Mouse (Mus musculus): ENCODE results near the gene Gm20388. TPM values are rescaled to one million over a fixed set of nuclear protein-coding genes. Genes with fewer than 3 reads are reported as not detected.

The Gm20388 gene
- polyA plus RNA-seq, 1 experiment from 2014 or later, result not detected

DNA sequence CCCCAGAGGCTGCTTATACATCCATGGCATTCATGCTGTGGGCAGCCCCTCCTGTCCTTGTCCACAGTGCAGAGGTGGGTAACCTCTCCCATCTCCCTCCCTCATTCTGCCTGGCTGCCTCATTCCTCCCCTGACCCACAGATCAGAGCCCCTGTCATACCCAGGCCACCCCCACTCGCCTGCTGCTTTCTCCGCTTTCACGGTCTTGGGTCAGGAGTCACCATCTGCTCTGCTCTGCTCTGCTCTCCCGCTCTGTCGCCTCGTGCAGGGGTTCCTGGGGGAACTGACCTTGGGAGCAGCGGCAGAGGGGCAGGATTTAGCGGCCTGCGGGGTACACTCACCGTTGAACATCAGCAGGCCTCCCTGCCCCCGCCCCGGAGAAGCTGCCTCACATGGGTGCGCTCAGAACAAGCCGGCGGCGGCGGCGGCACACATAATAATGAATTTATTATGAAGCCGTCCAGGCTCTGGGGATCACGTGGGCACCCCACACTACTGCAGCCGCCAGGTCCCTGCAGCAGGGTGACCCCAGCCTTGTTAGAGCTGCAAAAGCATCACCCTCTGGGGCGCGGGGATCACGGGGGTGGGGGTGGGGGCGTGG is 638.8 kb downstream of the Gm20388 start:
- Histone ChIP-seq H3K27ac (ENCODE audit: low read depth, low read length) (peak overlapping the region; percentile 87), H3K9me3 (ENCODE audit: control insufficient read depth, low read length) (no peaks in the 10 kb centered on the region), H3K4me2 (peak overlapping the region; percentile 44), H3K4me3 (ENCODE audit: low read depth, low read length) (peak overlapping the region; percentile 14; the same call in 1 of the 2 replicates), H3K9ac (ENCODE audit: low read length) (peak overlapping the region; percentile 41), H3K4me1 (ENCODE audit: control insufficient read depth, insufficient read depth, low read length) (peaks cover 69% of the 10 kb centered on the region), H3K36me3 (ENCODE audit: control insufficient read depth, insufficient read depth, low read length) (peaks cover 3% of the 10 kb centered on the region), H3K27me3 (ENCODE audit: control insufficient read depth, insufficient read depth, low read length) (no peaks in the 10 kb centered on the region)
- ATAC-seq (ENCODE audit: low FRiP score) (peak; percentile 66), DNase-seq (ENCODE audit: low spot score, missing footprints) (peak; percentile 93)
- 13% methylated on average over 25 of the region's 25 CpGs for WGBS

DNA sequence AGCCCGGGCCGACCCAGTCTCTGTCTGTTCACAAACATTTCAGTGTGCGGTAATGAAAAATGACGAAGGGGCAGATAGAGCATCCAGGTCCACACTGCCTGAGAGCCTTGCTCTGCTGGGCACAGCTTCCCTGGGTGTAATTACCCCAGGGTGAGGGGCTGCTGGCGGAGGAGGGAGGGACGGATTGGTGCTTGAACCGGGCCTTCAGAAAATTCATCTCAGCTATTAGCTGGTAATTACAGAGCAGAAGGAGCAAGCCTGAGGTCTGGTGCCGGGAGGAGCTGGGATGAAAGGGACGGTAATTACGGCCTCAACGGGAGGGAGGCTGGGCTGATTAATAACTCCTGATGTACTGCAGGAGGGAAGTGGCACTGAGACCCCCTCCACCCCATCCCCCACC is 639.3 kb downstream of the Gm20388 start:
- no peak for DNase-seq (ENCODE audit: low spot score, missing footprints)
- peak; percentile 62 for ATAC-seq (ENCODE audit: low FRiP score)
- H3K36me3 ChIP-seq (ENCODE audit: control insufficient read depth, insufficient read depth, low read length), result peaks cover 3% of the 10 kb centered on the region
- no peaks in the 10 kb centered on the region for H3K9me3 ChIP-seq (ENCODE audit: control insufficient read depth, low read length)
- H3K4me3 ChIP-seq (ENCODE audit: low read depth, low read length), result peak overlapping the region; percentile 14; the same call in 1 of the 2 replicates
- WGBS, result 13% methylated on average over 11 of the region's 11 CpGs
- H3K27me3 ChIP-seq (ENCODE audit: control insufficient read depth, insufficient read depth, low read length), result no peaks in the 10 kb centered on the region
- peak overlapping the region; percentile 87 for H3K27ac ChIP-seq (ENCODE audit: low read depth, low read length)
- H3K4me1 ChIP-seq (ENCODE audit: control insufficient read depth, insufficient read depth, low read length), result peaks cover 74% of the 10 kb centered on the region
- H3K4me2 ChIP-seq, result peak overlapping the region; percentile 44
- peak overlapping the region; percentile 41 for H3K9ac ChIP-seq (ENCODE audit: low read length)

DNA sequence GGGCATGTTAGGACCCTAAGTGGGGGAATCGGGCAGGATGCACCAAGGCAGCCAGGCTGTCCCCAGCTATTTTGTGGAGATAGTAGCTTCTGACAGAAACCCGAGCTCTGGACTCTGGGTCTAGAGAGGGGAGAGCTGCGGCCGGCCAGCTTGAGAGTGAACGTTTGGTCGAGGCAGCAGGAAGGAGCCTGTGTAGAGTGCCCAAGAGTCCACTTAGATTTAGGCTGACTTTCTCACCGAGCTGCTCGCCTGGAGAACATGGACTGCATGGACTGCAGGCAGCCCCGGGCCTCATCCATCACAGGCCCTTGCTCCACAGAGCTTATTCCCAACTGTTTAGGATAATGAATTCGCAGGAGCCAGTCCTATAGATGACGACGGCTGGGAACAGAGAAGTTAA is 639.8 kb downstream of the Gm20388 start:
- H3K9ac ChIP-seq (ENCODE audit: low read length), result no peak overlapping the region
- no peak overlapping the region for H3K4me3 ChIP-seq (ENCODE audit: low read depth, low read length)
- WGBS, result 30% methylated on average over 12 of the region's 12 CpGs
- no peak overlapping the region; the same call in 1 of the 2 replicates for H3K4me2 ChIP-seq
- no peaks in the 10 kb centered on the region for H3K27me3 ChIP-seq (ENCODE audit: control insufficient read depth, insufficient read depth, low read length)
- peaks cover 3% of the 10 kb centered on the region for H3K36me3 ChIP-seq (ENCODE audit: control insufficient read depth, insufficient read depth, low read length)
- ATAC-seq (ENCODE audit: low FRiP score), result no peak
- peak overlapping the region; percentile 87 for H3K27ac ChIP-seq (ENCODE audit: low read depth, low read length)
- no peak for DNase-seq (ENCODE audit: low spot score, missing footprints)
- peaks cover 79% of the 10 kb centered on the region for H3K4me1 ChIP-seq (ENCODE audit: control insufficient read depth, insufficient read depth, low read length)
- H3K9me3 ChIP-seq (ENCODE audit: control insufficient read depth, low read length), result no peaks in the 10 kb centered on the region

DNA sequence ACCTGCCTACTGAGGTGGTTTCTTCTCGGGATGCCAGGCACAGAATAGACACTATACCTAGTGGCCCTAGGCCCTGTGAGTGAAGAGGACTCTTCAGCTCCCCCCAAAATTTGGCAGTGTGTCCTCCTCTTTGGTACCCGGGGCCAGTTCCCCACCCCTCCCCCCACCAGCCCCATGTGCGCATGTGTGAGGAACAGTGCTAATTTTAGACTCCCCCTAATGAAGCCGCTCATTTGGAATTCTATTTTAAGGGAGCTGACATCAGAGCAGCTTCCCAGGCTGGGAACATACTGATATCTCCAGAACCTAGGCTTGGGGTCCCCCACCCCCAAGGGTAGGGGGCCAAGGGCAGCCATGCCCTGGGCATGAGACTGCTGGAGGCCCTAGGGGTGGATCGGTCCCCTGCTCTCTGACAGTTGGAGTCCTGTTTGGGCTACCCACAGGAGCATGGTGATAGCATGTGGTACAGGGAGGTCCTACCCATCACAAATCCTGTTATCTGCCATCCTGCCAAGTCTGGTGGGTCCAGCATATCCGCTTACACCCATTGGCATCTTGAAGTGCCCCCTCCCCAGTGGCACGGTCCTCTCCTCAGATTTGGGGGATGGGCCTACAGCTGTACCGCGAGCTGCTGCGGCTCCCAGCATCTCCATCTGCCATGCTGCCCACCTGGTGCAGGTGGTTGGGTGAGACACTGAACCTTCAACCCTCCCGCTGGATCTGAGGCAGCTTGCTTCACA is 640.5 kb downstream of the Gm20388 start:
- no peaks in the 10 kb centered on the region for H3K27me3 ChIP-seq (ENCODE audit: control insufficient read depth, insufficient read depth, low read length)
- H3K4me2 ChIP-seq, result no peak overlapping the region; the same call in 1 of the 2 replicates
- H3K9ac ChIP-seq (ENCODE audit: low read length), result no peak overlapping the region
- H3K4me1 ChIP-seq (ENCODE audit: control insufficient read depth, insufficient read depth, low read length), result peaks cover 83% of the 10 kb centered on the region
- WGBS, result 86% methylated on average over 11 of the region's 11 CpGs
- H3K9me3 ChIP-seq (ENCODE audit: control insufficient read depth, low read length), result no peaks in the 10 kb centered on the region
- H3K36me3 ChIP-seq (ENCODE audit: control insufficient read depth, insufficient read depth, low read length), result peaks cover 3% of the 10 kb centered on the region
- H3K27ac ChIP-seq (ENCODE audit: low read depth, low read length), result peak overlapping the region; percentile 87
- H3K4me3 ChIP-seq (ENCODE audit: low read depth, low read length), result no peak overlapping the region
- ATAC-seq (ENCODE audit: low FRiP score), result no peak
- DNase-seq (ENCODE audit: low spot score, missing footprints), result no peak

DNA sequence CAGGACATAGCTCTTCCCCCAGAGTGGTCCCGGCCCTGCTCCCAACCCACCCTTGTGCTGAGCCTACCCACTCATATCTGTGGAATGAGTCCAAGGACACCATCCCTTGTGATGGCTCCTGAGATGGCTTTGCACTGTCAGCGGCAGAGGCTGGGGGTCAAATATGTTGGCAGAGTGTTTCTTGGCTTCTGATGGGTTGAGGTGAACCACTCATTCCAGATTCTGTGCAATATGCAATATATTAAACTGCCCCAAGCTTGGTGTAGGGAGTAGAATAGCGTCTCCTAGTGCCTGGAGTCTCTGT is 641.0 kb downstream of the Gm20388 start:
- H3K27ac ChIP-seq (ENCODE audit: low read depth, low read length), result no peak overlapping the region
- no peak overlapping the region for H3K4me3 ChIP-seq (ENCODE audit: low read depth, low read length)
- H3K27me3 ChIP-seq (ENCODE audit: control insufficient read depth, insufficient read depth, low read length), result no peaks in the 10 kb centered on the region
- H3K4me2 ChIP-seq, result no peak overlapping the region
- DNase-seq (ENCODE audit: low spot score, missing footprints) (no peak), ATAC-seq (ENCODE audit: low FRiP score) (no peak)
- H3K4me1 ChIP-seq (ENCODE audit: control insufficient read depth, insufficient read depth, low read length), result peaks cover 83% of the 10 kb centered on the region
- H3K9ac ChIP-seq (ENCODE audit: low read length), result no peak overlapping the region
- no peaks in the 10 kb centered on the region for H3K9me3 ChIP-seq (ENCODE audit: control insufficient read depth, low read length)
- 91% methylated on average over 3 of the region's 3 CpGs for WGBS
- peaks cover 3% of the 10 kb centered on the region for H3K36me3 ChIP-seq (ENCODE audit: control insufficient read depth, insufficient read depth, low read length)

DNA sequence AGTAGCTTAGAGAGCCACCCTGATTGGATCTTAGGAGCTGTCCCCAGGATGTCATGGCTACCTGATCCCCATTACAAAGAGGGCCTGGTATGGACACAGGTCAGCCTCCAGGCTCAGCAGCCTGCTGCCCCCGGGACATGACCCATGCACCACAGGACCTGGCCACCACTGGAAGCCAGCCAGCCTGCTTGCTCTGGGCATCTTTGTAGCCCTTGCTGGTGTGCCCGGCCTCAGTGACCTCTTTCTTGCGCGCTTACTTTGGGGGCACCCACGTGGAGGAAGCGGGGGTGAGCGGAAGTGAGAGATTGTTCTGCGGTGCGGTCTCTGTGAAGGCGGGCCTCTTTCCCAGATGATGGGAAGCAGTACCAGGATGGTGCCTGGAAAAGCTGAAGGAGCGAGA is 641.9 kb downstream of the Gm20388 start:
- ATAC-seq (ENCODE audit: low FRiP score), result no peak
- no peak overlapping the region for H3K4me2 ChIP-seq
- no peaks in the 10 kb centered on the region for H3K9me3 ChIP-seq (ENCODE audit: control insufficient read depth, low read length)
- H3K4me3 ChIP-seq (ENCODE audit: low read depth, low read length), result no peak overlapping the region
- WGBS, result 88% methylated on average over 11 of the region's 11 CpGs
- no peak overlapping the region for H3K9ac ChIP-seq (ENCODE audit: low read length)
- no peaks in the 10 kb centered on the region for H3K27me3 ChIP-seq (ENCODE audit: control insufficient read depth, insufficient read depth, low read length)
- H3K4me1 ChIP-seq (ENCODE audit: control insufficient read depth, insufficient read depth, low read length), result peaks cover 83% of the 10 kb centered on the region
- DNase-seq (ENCODE audit: low spot score, missing footprints), result no peak
- no peak overlapping the region for H3K27ac ChIP-seq (ENCODE audit: low read depth, low read length)
- H3K36me3 ChIP-seq (ENCODE audit: control insufficient read depth, insufficient read depth, low read length), result peaks cover 3% of the 10 kb centered on the region

DNA sequence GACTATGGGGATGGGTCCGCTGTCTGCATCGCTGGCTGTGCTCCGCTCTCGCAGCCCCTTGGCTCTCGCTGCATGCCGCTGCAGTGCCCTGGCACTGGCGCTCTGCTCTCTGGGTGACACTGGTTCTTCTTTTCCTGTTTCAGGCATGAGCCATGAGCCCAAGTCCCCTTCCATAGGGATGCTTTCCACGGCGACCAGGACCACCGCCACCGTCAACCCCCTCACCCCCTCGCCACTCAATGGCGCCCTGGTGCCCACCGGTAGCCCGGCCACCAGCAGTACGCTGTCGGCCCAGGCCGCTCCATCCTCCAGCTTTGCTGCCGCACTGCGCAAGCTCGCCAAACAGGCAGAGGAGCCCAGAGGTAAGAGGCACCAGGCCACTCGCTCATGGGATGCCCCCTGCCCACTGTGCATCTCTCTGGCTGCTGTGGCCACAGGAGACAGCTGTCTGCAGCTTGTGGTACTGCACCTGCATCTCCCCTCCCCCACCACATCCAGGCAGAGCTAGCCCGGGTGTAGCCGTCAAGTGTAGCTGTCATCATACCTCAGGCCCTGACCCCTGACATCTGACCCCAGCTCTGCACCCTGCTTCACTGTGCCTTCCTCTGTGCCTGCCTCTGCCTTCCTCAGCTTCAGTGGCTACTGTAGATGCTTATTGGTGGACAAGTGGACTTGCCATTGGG is 642.9 kb downstream of the Gm20388 start:
- Histone ChIP-seq H3K9me3 (ENCODE audit: control insufficient read depth, low read length) (no peaks in the 10 kb centered on the region), H3K9ac (ENCODE audit: low read length) (no peak overlapping the region), H3K36me3 (ENCODE audit: control insufficient read depth, insufficient read depth, low read length) (peaks cover 3% of the 10 kb centered on the region), H3K27ac (ENCODE audit: low read depth, low read length) (no peak overlapping the region), H3K4me1 (ENCODE audit: control insufficient read depth, insufficient read depth, low read length) (peaks cover 81% of the 10 kb centered on the region), H3K27me3 (ENCODE audit: control insufficient read depth, insufficient read depth, low read length) (no peaks in the 10 kb centered on the region), H3K4me3 (ENCODE audit: low read depth, low read length) (no peak overlapping the region), H3K4me2 (no peak overlapping the region)
- ATAC-seq (ENCODE audit: low FRiP score) (no peak), DNase-seq (ENCODE audit: low spot score, missing footprints) (no peak)
- WGBS, result 90% methylated on average over 24 of the region's 24 CpGs

DNA sequence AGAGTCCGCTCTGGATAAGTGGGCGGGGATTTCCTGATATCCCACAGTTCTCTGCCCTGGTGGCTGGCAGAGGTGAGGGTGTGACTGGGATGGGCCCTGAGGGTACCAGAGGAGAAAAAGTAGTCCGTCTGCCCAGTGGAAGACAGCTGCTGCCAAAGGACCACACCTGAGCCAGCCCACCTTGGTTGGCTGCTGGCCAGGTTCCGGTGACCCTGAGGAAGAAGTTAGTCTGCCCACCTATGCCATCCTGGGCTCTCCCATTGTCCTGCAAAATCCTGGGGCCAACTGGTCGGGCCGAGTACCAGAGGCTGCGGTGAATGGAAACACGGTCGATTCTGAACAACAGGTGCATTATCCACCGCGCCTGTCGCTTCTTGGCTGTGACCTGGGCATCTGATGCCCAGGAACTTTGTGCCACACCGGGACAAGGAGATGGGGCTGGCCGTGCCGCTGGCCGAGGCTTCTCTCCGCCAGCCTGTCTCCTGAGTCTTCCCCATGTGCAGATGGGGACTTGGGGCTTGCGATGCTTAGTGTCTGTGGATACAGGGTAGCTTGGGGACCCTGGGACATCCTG is 643.9 kb downstream of the Gm20388 start:
- ATAC-seq (ENCODE audit: low FRiP score), result no peak
- peaks cover 3% of the 10 kb centered on the region for H3K36me3 ChIP-seq (ENCODE audit: control insufficient read depth, insufficient read depth, low read length)
- H3K27ac ChIP-seq (ENCODE audit: low read depth, low read length), result no peak overlapping the region
- DNase-seq (ENCODE audit: low spot score, missing footprints), result no peak
- peaks cover 79% of the 10 kb centered on the region for H3K4me1 ChIP-seq (ENCODE audit: control insufficient read depth, insufficient read depth, low read length)
- no peaks in the 10 kb centered on the region for H3K27me3 ChIP-seq (ENCODE audit: control insufficient read depth, insufficient read depth, low read length)
- 92% methylated on average over 18 of the region's 18 CpGs for WGBS
- H3K4me3 ChIP-seq (ENCODE audit: low read depth, low read length), result no peak overlapping the region
- no peak overlapping the region for H3K4me2 ChIP-seq
- no peak overlapping the region for H3K9ac ChIP-seq (ENCODE audit: low read length)
- no peaks in the 10 kb centered on the region for H3K9me3 ChIP-seq (ENCODE audit: control insufficient read depth, low read length)

Data from midbrain, embryonic 11.5 days (tissue).